Mouse (Mus musculus) heart, adult 2 months (tissue): ENCODE results near the gene Stard9. TPM values are rescaled to one million over a fixed set of nuclear protein-coding genes. Genes with fewer than 3 reads are reported as not detected.

Experiments used
- DNase-seq, 2 experiments: peaks; one replicate each; pipeline ENCODE4 v3.0.0; 2021
- H3K27ac ChIP-seq: fragments of 200-600 bp; 2 replicates; pipeline ENCODE4 v1.8.1; 2022
- H3K27me3 ChIP-seq: fragments of 200-500 bp; 2 replicates; pipeline ENCODE4 v1.6.1; 2012; ENCODE audit warnings: mild to moderate bottlenecking, low read length, inconsistent platforms, mixed read lengths; ENCODE audit not compliant: control insufficient read depth, insufficient read depth
- H3K36me3 ChIP-seq: fragments of 200-500 bp; 2 replicates; pipeline ENCODE4 v1.6.1; 2012; ENCODE audit warnings: low read length, inconsistent platforms; ENCODE audit not compliant: control insufficient read depth, insufficient read depth
- H3K4me1 ChIP-seq: fragments of 200-500 bp; 2 replicates; pipeline ENCODE4 v1.6.1; 2011; ENCODE audit warnings: low read length; ENCODE audit not compliant: control insufficient read depth, insufficient read depth
- H3K4me3 ChIP-seq: fragments of 200-600 bp; 2 replicates; pipeline ENCODE4 v1.8.1; 2022
- H3K79me2 ChIP-seq: fragments of 200-500 bp; replicated peaks from 2 replicates; pipeline ENCODE4 v1.6.1; 2012; ENCODE audit warnings: mild to moderate bottlenecking, inconsistent platforms, low read length, moderate library complexity, mixed read lengths; ENCODE audit not compliant: control insufficient read depth, insufficient read depth
- H3K9ac ChIP-seq: fragments of 200-500 bp; 2 replicates; pipeline ENCODE4 v1.6.1; 2012; ENCODE audit warnings: low read depth, mild to moderate bottlenecking, control low read depth, inconsistent platforms, low read length, mixed read lengths
- CTCF ChIP-seq: fragments of 200-600 bp; IDR thresholded peaks from 2 replicates; pipeline ENCODE4 v1.8.1; 2022; ENCODE audit warnings: antibody characterized with exemption, mild to moderate bottlenecking, moderate library complexity
- EP300 ChIP-seq: fragments of 200-500 bp; IDR thresholded peaks from 2 replicates; pipeline ENCODE4 v1.6.1; 2011; ENCODE audit warnings: low read depth, low read length, control low read depth; ENCODE audit not compliant: insufficient read depth
- POLR2A ChIP-seq: fragments of 200-500 bp; IDR thresholded peaks from 2 replicates; pipeline ENCODE4 v1.6.1; 2011; ENCODE audit warnings: mild to moderate bottlenecking, low read depth, low read length, control low read depth; ENCODE audit not compliant: insufficient read depth
- WGBS: fragments of 180-500 bp; shearing (Covaris S2); methylation state at CpG from one replicate; pipeline ENCODE4 v1.1.7; 2018; 5-methylcytosine and 5-hydroxymethylcytosine counted together
- intact Hi-C: fragments of 180-260 bp; cut with DNase I; formaldehyde crosslinking; loops from one replicate; pipeline ENCODE4 v1.15.1; 2025
- polyA plus RNA-seq: library from polyadenylated mRNA; depleted of rRNA; stranded (reverse); fragments of >200 nt; gene quantifications from 2 replicates; pipeline ENCODE4 v1.2.3, GENCODE M21; 2012
- total RNA-seq, 2 experiments: library from RNA; stranded (reverse); gene quantifications; 2 replicates each; pipeline ENCODE4 v1.2.3; 2021

The Stard9 gene
- total and polyA plus RNA-seq, 3 experiments, result 6.5 to 6.6 (median 6.6) TPM

- intact Hi-C loops, result no loop called here
- Histone ChIP-seq H3K36me3 (peaks cover 18% of the 10 kb centered on the region), H3K9ac (no peak overlapping the region), H3K4me1 (peaks cover 12% of the 10 kb centered on the region), H3K27me3 (no peaks in the 10 kb centered on the region), H3K27ac (peak overlapping the region; percentile 88), H3K79me2 (no peaks in the 10 kb centered on the region), H3K4me3 (peak overlapping the region; percentile 81)
- 31% methylated on average over 2 of the region's 2 CpGs for WGBS
- TF ChIP-seq CTCF, result no peak
- TF ChIP-seq EP300, result no peak
- TF ChIP-seq POLR2A, result no peak
- peak in 1 of 2 experiments; percentile 46 for DNase-seq
Measured at GRCm38 (mm10) chr2:120630246-120630645, 1.3 kb downstream of the Stard9 start.

GRCm38 (mm10) chr2:120630655-120631054, 1.7 kb downstream of the Stard9 start:
- no peak for DNase-seq
- Histone ChIP-seq H3K79me2 (no peaks in the 10 kb centered on the region), H3K4me1 (peaks cover 12% of the 10 kb centered on the region), H3K27me3 (no peaks in the 10 kb centered on the region), H3K9ac (no peak overlapping the region), H3K36me3 (peaks cover 20% of the 10 kb centered on the region), H3K4me3 (peak overlapping the region; percentile 81), H3K27ac (peak overlapping the region; percentile 88)
- intact Hi-C loops, result no loop called here
- 17% methylated on average over 2 of the region's 2 CpGs for WGBS
- no peak for TF ChIP-seq EP300
- no peak for TF ChIP-seq CTCF
- TF ChIP-seq POLR2A, result no peak

- no peak for DNase-seq
- intact Hi-C loops, result no loop called here
- Histone ChIP-seq H3K4me1 (peaks cover 12% of the 10 kb centered on the region), H3K27ac (peak overlapping the region; percentile 88), H3K27me3 (no peaks in the 10 kb centered on the region), H3K79me2 (no peaks in the 10 kb centered on the region), H3K4me3 (no peak overlapping the region), H3K36me3 (peaks cover 20% of the 10 kb centered on the region), H3K9ac (no peak overlapping the region)
- TF ChIP-seq CTCF, result no peak
- TF ChIP-seq EP300, result no peak
- TF ChIP-seq POLR2A, result no peak
- 57% methylated on average over 2 of the region's 2 CpGs for WGBS
Measured at GRCm38 (mm10) chr2:120631521-120631920, 2.6 kb downstream of the Stard9 start.

GRCm38 (mm10) chr2:120631957-120632356, 3.0 kb downstream of the Stard9 start:
- H3K27ac ChIP-seq, result peak overlapping the region; percentile 88
- 30% methylated on average over 4 of the region's 4 CpGs for WGBS
- no peak overlapping the region for H3K9ac ChIP-seq
- intact Hi-C loops, result loop anchor here (2.0 kb wide), 1 partner anchor 19 kb away; no protein-coding TSS in a partner anchor
- peaks cover 12% of the 10 kb centered on the region for H3K4me1 ChIP-seq
- peak; percentile 89; the same call in 1 of the 2 replicates for TF ChIP-seq EP300
- no peak for TF ChIP-seq CTCF
- TF ChIP-seq POLR2A, result peak; percentile 29; the same call in 1 of the 2 replicates
- no peaks in the 10 kb centered on the region for H3K79me2 ChIP-seq
- no peak overlapping the region for H3K4me3 ChIP-seq
- no peaks in the 10 kb centered on the region for H3K27me3 ChIP-seq
- peak in 1 of 2 experiments; percentile 68 for DNase-seq
- peaks cover 20% of the 10 kb centered on the region for H3K36me3 ChIP-seq

GRCm38 (mm10) chr2:120640835-120641234, 11.9 kb downstream of the Stard9 start:
- DNase-seq, result no peak
- no peak for TF ChIP-seq EP300
- no peak for TF ChIP-seq POLR2A
- TF ChIP-seq CTCF, result no peak
- H3K36me3 ChIP-seq, result no peaks in the 10 kb centered on the region; the same call in 1 of the 2 replicates
- H3K4me1 ChIP-seq, result peaks cover 3% of the 10 kb centered on the region; the same call in 1 of the 2 replicates
- intact Hi-C loops, result no loop called here
- no peak overlapping the region for H3K9ac ChIP-seq
- 92% methylated on average over 8 of the region's 8 CpGs for WGBS
- no peak overlapping the region for H3K4me3 ChIP-seq
- no peak overlapping the region for H3K27ac ChIP-seq
- no peaks in the 10 kb centered on the region for H3K79me2 ChIP-seq
- H3K27me3 ChIP-seq, result no peaks in the 10 kb centered on the region

GRCm38 (mm10) chr2:120643836-120644235, 14.9 kb downstream of the Stard9 start:
- Histone ChIP-seq H3K36me3 (no peaks in the 10 kb centered on the region; the same call in 1 of the 2 replicates), H3K4me3 (no peak overlapping the region), H3K9ac (no peak overlapping the region), H3K4me1 (peaks cover 4% of the 10 kb centered on the region), H3K27me3 (no peaks in the 10 kb centered on the region), H3K27ac (peak overlapping the region; percentile 51), H3K79me2 (no peaks in the 10 kb centered on the region)
- peak; percentile 70 to 83 for DNase-seq
- intact Hi-C loops, result no loop called here
- 35% methylated on average over 7 of the region's 7 CpGs for WGBS
- TF ChIP-seq CTCF (0 out of 2 replicates have a peak, but pooled peaks have one; percentile 10), EP300 (no peak)
